Mouse (Mus musculus) cortical plate, adult 2 months (tissue): ENCODE data around the gene Pex16.

Experiments
- CTCF ChIP-seq: fragments of 200-500 bp; IDR thresholded peaks from 2 replicates; pipeline ENCODE4 v1.5.1; 2011; ENCODE audit warnings: mild to moderate bottlenecking, control low read depth, low read length; ENCODE audit not compliant: insufficient read depth; ENCODE audit errors: extremely low read depth
- POLR2A ChIP-seq: fragments of 200-500 bp; IDR thresholded peaks from 2 replicates; pipeline ENCODE4 v1.6.1; 2011; ENCODE audit warnings: mild to moderate bottlenecking, low read length, control low read depth; ENCODE audit not compliant: insufficient read depth; ENCODE audit errors: extremely low read depth

DNA sequence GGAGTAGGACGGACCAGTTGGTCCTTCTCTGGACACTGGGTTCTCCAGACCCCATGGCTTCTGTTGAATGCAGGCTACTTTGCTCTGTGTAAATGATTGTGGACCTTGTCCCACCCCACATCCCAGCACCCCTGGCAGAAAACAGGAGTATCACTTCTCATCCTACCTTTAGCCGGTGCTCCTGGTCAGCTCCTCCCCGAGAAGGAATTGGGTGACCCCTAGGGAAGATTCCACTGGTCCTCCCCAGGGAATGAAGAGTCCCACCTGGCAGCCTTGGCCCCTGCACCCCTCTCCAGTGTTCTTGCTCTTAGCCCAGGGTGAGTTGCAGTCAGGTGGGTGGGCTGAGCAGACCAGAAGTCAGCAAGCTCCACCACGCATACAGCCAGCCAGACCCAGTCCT, 10.4 kb upstream of the Pex16 start:
- TF ChIP-seq CTCF (no peak), POLR2A (no peak)
